Mouse (Mus musculus): ENCODE data around the gene Tiam1.

The Tiam1 gene

GRCm38 (mm10) chr16:89954114-89954513 is 189.5 kb downstream of the Tiam1 start:
- DNase-seq (ENCODE audit: low read depth, low spot score) = no peak

GRCm38 (mm10) chr16:89952821-89953220 is 190.7 kb downstream of the Tiam1 start:
- DNase-seq (ENCODE audit: low read depth, low spot score) = no peak

- DNase-seq (ENCODE audit: low read depth, low spot score) = no peak
Measured at GRCm38 (mm10) chr16:89950754-89951153, 192.8 kb downstream of the Tiam1 start.

- DNase-seq (ENCODE audit: low read depth, low spot score) = no peak
Measured at GRCm38 (mm10) chr16:89950251-89950650, 193.3 kb downstream of the Tiam1 start.

GRCm38 (mm10) chr16:89948040-89948439 is 195.5 kb downstream of the Tiam1 start:
- DNase-seq (ENCODE audit: low read depth, low spot score) = no peak

- DNase-seq (ENCODE audit: low read depth, low spot score) = no peak
Measured at GRCm38 (mm10) chr16:89946816-89947215, 196.8 kb downstream of the Tiam1 start.

GRCm38 (mm10) chr16:89944604-89945283 is 198.8 kb downstream of the Tiam1 start:
- no peak for DNase-seq (ENCODE audit: low read depth, low spot score)

GRCm38 (mm10) chr16:89944050-89944449 is 199.5 kb downstream of the Tiam1 start:
- DNase-seq (ENCODE audit: low read depth, low spot score) = no peak

- DNase-seq (ENCODE audit: low read depth, low spot score) = no peak
Measured at GRCm38 (mm10) chr16:89943267-89943971, 200.2 kb downstream of the Tiam1 start.

GRCm38 (mm10) chr16:89940696-89941095 is 202.9 kb downstream of the Tiam1 start:
- no peak for DNase-seq (ENCODE audit: low read depth, low spot score)

- no peak for DNase-seq (ENCODE audit: low read depth, low spot score)
Measured at GRCm38 (mm10) chr16:89938277-89938676, 205.3 kb downstream of the Tiam1 start.

- DNase-seq (ENCODE audit: low read depth, low spot score) = no peak
Measured at GRCm38 (mm10) chr16:89936571-89936970, 207.0 kb downstream of the Tiam1 start.

- DNase-seq (ENCODE audit: low read depth, low spot score) = no peak
Measured at GRCm38 (mm10) chr16:89935398-89935797, 208.2 kb downstream of the Tiam1 start.

GRCm38 (mm10) chr16:89934616-89935015 is 209.0 kb downstream of the Tiam1 start:
- DNase-seq (ENCODE audit: low read depth, low spot score) = no peak

- DNase-seq (ENCODE audit: low read depth, low spot score) = no peak
Measured at GRCm38 (mm10) chr16:89933976-89934375, 209.6 kb downstream of the Tiam1 start.

- no peak for DNase-seq (ENCODE audit: low read depth, low spot score)
Measured at GRCm38 (mm10) chr16:89928611-89929010, 215.0 kb downstream of the Tiam1 start.

- DNase-seq (ENCODE audit: low read depth, low spot score) = no peak
Measured at GRCm38 (mm10) chr16:89924249-89924890, 219.2 kb downstream of the Tiam1 start.

GRCm38 (mm10) chr16:89923311-89923710 is 220.3 kb downstream of the Tiam1 start:
- no peak for DNase-seq (ENCODE audit: low read depth, low spot score)

GRCm38 (mm10) chr16:89922458-89922857 is 221.1 kb downstream of the Tiam1 start:
- no peak for DNase-seq (ENCODE audit: low read depth, low spot score)

- no peak for DNase-seq (ENCODE audit: low read depth, low spot score)
Measured at GRCm38 (mm10) chr16:89921370-89921769, 222.2 kb downstream of the Tiam1 start.

GRCm38 (mm10) chr16:89920417-89920816 is 223.2 kb downstream of the Tiam1 start:
- DNase-seq (ENCODE audit: low read depth, low spot score) = no peak

GRCm38 (mm10) chr16:89917404-89917803 is 226.2 kb downstream of the Tiam1 start:
- DNase-seq (ENCODE audit: low read depth, low spot score) = no peak

GRCm38 (mm10) chr16:89914946-89915345 is 228.6 kb downstream of the Tiam1 start:
- DNase-seq (ENCODE audit: low read depth, low spot score) = no peak
